Mouse (Mus musculus) lung, postnatal 0 days (tissue): Measurements from ENCODE around the gene Rbfox2.

Experiments used
- CTCF ChIP-seq: IDR thresholded peaks from 2 replicates; pipeline ENCODE4 v1.5.1; 2016; ENCODE audit warnings: antibody characterized with exemption, mild to moderate bottlenecking
- EP300 ChIP-seq: IDR thresholded peaks from 2 replicates; pipeline ENCODE4 v1.6.1; 2016; ENCODE audit warnings: antibody characterized with exemption, mild to moderate bottlenecking, control low read depth

- no peak for TF ChIP-seq EP300
- TF ChIP-seq CTCF, result no peak
Observed at GRCm38 (mm10) chr15:77356248-77356810, 49.5 kb upstream of the Rbfox2 start.
